Mouse (Mus musculus) bone marrow, adult 2 months (tissue): ENCODE measurements around the gene Capn1. TPM values are rescaled to one million over a fixed set of nuclear protein-coding genes. Genes with fewer than 3 reads are reported as not detected.

ENCODE experiments used
- H3K27ac ChIP-seq: fragments of 200-500 bp; 2 replicates; pipeline ENCODE4 v1.5.1; 2012; ENCODE audit warnings: low read depth, mild to moderate bottlenecking, control low read depth, inconsistent platforms, low read length; ENCODE audit not compliant: control insufficient read depth, poor library complexity, insufficient read depth
- H3K4me1 ChIP-seq: fragments of 200-500 bp; 2 replicates; pipeline ENCODE4 v1.6.1; 2011; ENCODE audit warnings: low read length; ENCODE audit not compliant: control insufficient read depth, insufficient read depth
- H3K4me3 ChIP-seq: fragments of 200-500 bp; replicated peaks from 2 replicates; pipeline ENCODE3; 2011; ENCODE audit warnings: mild to moderate bottlenecking, low read depth, low read length, control low read depth; ENCODE audit not compliant: control insufficient read depth
- CTCF ChIP-seq: fragments of 200-500 bp; IDR thresholded peaks from 2 replicates; pipeline ENCODE4 v1.5.1; 2011; ENCODE audit warnings: low read length, control low read depth; ENCODE audit not compliant: control insufficient read depth, insufficient read depth
- POLR2A ChIP-seq: fragments of 200-500 bp; IDR thresholded peaks from 2 replicates; pipeline ENCODE4 v1.6.1; 2011; ENCODE audit warnings: low read depth, mild to moderate bottlenecking, control low read depth, low read length, borderline replicate concordance; ENCODE audit not compliant: control insufficient read depth
- WGBS: fragments of 180-500 bp; shearing (Covaris S2); methylation state at CpG from one replicate; pipeline ENCODE4 v1.1.7; 2018; 5-methylcytosine and 5-hydroxymethylcytosine counted together
- polyA plus RNA-seq: library from polyadenylated mRNA; stranded (reverse); fragments of >200 nt; gene quantifications from 2 replicates; pipeline ENCODE4 v1.2.4, GENCODE M21; 2011; ENCODE audit warnings: low replicate concordance; ENCODE audit not compliant: missing spikeins, insufficient read depth, insufficient read length

The Capn1 gene
- polyA plus RNA-seq, 1 experiment, result 139 TPM

- Histone ChIP-seq H3K27ac (no peak overlapping the region), H3K4me1 (no peaks in the 10 kb centered on the region), H3K4me3 (no peak overlapping the region)
- TF ChIP-seq POLR2A (no peak), CTCF (no peak)
- WGBS, result 78% methylated on average over 9 of the region's 9 CpGs
Observed at GRCm38 (mm10) chr19:6029426-6029825, 13.7 kb upstream of the Capn1 start.

GRCm38 (mm10) chr19:6028991-6029390 lies 13.3 kb upstream of the Capn1 start:
- Histone ChIP-seq H3K4me3 (no peak overlapping the region), H3K4me1 (no peaks in the 10 kb centered on the region), H3K27ac (no peak overlapping the region)
- TF ChIP-seq CTCF, result no peak
- TF ChIP-seq POLR2A, result no peak
- 76% methylated on average over 6 of the region's 6 CpGs for WGBS

GRCm38 (mm10) chr19:6023930-6024329 lies 8.2 kb upstream of the Capn1 start:
- Histone ChIP-seq H3K4me1 (peaks cover 3% of the 10 kb centered on the region; the same call in 1 of the 2 replicates), H3K4me3 (no peak overlapping the region), H3K27ac (no peak overlapping the region)
- no peak for TF ChIP-seq CTCF
- no peak for TF ChIP-seq POLR2A
- WGBS, result 83% methylated on average over 7 of the region's 7 CpGs

GRCm38 (mm10) chr19:6023059-6023458 lies 7.4 kb upstream of the Capn1 start:
- no peak overlapping the region for H3K27ac ChIP-seq
- peaks cover 3% of the 10 kb centered on the region; the same call in 1 of the 2 replicates for H3K4me1 ChIP-seq
- no peak overlapping the region for H3K4me3 ChIP-seq
- TF ChIP-seq CTCF (no peak), POLR2A (no peak)
- 83% methylated on average over 8 of the region's 8 CpGs for WGBS

GRCm38 (mm10) chr19:6020276-6020675 lies 4.6 kb upstream of the Capn1 start:
- 45% methylated on average over 3 of the region's 3 CpGs for WGBS
- H3K4me3 ChIP-seq, result no peak overlapping the region
- H3K27ac ChIP-seq, result no peak overlapping the region
- H3K4me1 ChIP-seq, result peaks cover 4% of the 10 kb centered on the region; the same call in 1 of the 2 replicates
- TF ChIP-seq POLR2A, result no peak
- 0 out of 2 replicates have a peak, but pooled peaks have one; percentile 8 for TF ChIP-seq CTCF

GRCm38 (mm10) chr19:6018142-6019089 lies 2.7 kb upstream of the Capn1 start:
- peaks cover 4% of the 10 kb centered on the region; the same call in 1 of the 2 replicates for H3K4me1 ChIP-seq
- 19% methylated on average over 15 of the region's 15 CpGs for WGBS
- no peak overlapping the region for H3K4me3 ChIP-seq
- TF ChIP-seq CTCF, result peak; percentile 96
- TF ChIP-seq POLR2A, result no peak
- H3K27ac ChIP-seq, result no peak overlapping the region

GRCm38 (mm10) chr19:6016532-6016931 lies 835 bp upstream of the Capn1 start:
- Histone ChIP-seq H3K4me3 (no peak overlapping the region), H3K27ac (no peak overlapping the region), H3K4me1 (peaks cover 2% of the 10 kb centered on the region; the same call in 1 of the 2 replicates)
- 73% methylated on average over 7 of the region's 7 CpGs for WGBS
- TF ChIP-seq POLR2A (no peak), CTCF (no peak)

GRCm38 (mm10) chr19:6014991-6015510 lies 646 bp downstream of the Capn1 start:
- peak overlapping the region; percentile 86 for H3K27ac ChIP-seq
- H3K4me1 ChIP-seq, result peaks cover 1% of the 10 kb centered on the region; the same call in 1 of the 2 replicates
- WGBS, result 3% methylated on average over 18 of the region's 18 CpGs

More at GRCm38 (mm10) chr19:6014991-6015510, 646 bp downstream of the Capn1 start:
- H3K4me3 ChIP-seq, result peak overlapping the region; percentile 91
- TF ChIP-seq CTCF (no peak), POLR2A (peak; percentile 82; the same call in 1 of the 2 replicates)
